Mouse (Mus musculus) E14TG2a.4 (cell line): ENCODE measurements around the gene Elk4.

Experiments used
- H3K27me3 ChIP-seq: 2 replicates; pipeline ENCODE4 v1.6.1; 2014; ENCODE audit warnings: low read length, control low read depth; ENCODE audit not compliant: insufficient read depth
- H3K36me3 ChIP-seq: 2 replicates; pipeline ENCODE4 v1.6.1; 2014; ENCODE audit warnings: low read length, control low read depth; ENCODE audit not compliant: insufficient read depth
- H3K4me1 ChIP-seq: replicated peaks from 2 replicates; pipeline ENCODE4 v1.6.1; 2014; ENCODE audit warnings: low read depth, low read length, control low read depth
- H3K4me3 ChIP-seq: replicated peaks from 2 replicates; pipeline ENCODE4 v1.5.1; 2014; ENCODE audit warnings: mild to moderate bottlenecking, low read length
- H3K9me3 ChIP-seq: 2 replicates; pipeline ENCODE4 v1.6.1; 2014; ENCODE audit warnings: low read length, control low read depth
- CTCF ChIP-seq: conservative IDR thresholded peaks from 2 replicates; pipeline ENCODE4 v1.5.1; 2014; ENCODE audit warnings: low read length
- NANOG ChIP-seq: IDR thresholded peaks from 2 replicates; pipeline ENCODE4 v1.6.1; 2014; ENCODE audit warnings: borderline replicate concordance, low read length, mixed read lengths
- POU5F1 ChIP-seq: IDR thresholded peaks from 2 replicates; pipeline ENCODE4 v1.6.1; 2014; ENCODE audit warnings: low read length, borderline replicate concordance

The Elk4 gene

DNA sequence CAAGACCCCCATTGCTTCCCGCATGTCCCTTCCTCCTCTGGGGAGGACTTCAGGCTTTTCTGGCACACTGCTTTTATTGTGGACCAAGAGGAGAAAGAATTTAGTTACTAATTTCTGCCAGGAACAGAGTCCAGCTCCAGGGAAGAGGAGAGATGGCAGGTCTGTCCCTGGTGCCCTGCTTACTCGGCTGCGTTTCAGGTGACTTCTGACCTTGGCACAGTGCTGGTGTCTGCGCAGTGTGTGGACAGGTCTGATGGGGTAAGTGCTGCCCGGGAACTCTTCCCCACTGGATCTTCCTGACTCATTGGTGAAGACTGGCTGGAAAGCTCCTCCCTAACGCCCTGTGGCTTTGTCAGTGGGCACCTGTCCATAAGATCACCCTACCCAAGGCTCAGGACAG is 38.4 kb upstream of the Elk4 start:
- no peak overlapping the region for H3K4me3 ChIP-seq
- peaks cover 51% of the 10 kb centered on the region for H3K4me1 ChIP-seq
- H3K36me3 ChIP-seq: no peaks in the 10 kb centered on the region
- no peak for TF ChIP-seq NANOG
- TF ChIP-seq POU5F1: no peak
- no peak for TF ChIP-seq CTCF
- no peaks in the 10 kb centered on the region for H3K9me3 ChIP-seq
- H3K27me3 ChIP-seq: peaks cover 91% of the 10 kb centered on the region

DNA sequence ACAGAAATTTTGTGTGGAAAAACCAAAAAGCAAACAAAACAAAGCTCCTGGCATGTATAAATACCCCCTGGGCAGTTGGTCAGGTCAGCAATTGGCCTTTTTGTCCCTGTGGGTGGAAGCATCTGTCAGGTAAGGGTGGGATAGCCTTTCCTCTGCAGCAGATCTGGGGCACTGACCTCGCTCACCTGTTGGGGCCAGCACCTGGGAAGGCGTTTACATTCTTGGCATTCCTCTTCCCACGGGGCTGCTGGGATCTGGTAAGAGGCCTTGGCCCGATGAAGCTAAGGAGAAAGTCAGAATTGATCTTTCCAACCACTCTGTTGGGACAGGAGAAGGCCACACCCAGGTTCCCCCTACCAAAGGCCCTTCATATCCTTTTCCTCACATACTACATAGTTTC is 37.6 kb upstream of the Elk4 start:
- TF ChIP-seq CTCF (no peak), NANOG (no peak)
- H3K4me1 ChIP-seq: peaks cover 51% of the 10 kb centered on the region
- peaks cover 85% of the 10 kb centered on the region for H3K27me3 ChIP-seq
- H3K9me3 ChIP-seq: no peaks in the 10 kb centered on the region
- H3K36me3 ChIP-seq: no peaks in the 10 kb centered on the region
- H3K4me3 ChIP-seq: no peak overlapping the region

DNA sequence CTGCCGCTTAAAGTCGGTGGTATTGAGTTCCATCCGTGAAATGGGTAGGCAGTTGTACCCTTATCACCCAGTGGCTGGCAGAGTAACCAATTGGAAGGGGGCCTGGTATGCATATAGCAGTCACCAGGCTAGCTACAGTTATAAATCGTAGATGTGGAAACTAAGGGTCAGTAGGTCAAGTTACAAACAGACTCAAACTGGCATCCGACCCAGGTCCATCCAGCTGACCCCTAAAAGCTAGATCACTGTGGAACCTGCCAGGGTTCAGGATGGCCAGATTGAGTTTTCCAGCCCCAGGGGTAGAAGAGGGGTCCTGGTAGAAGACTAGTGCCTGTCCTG is 37.1 kb upstream of the Elk4 start:
- Histone ChIP-seq H3K9me3 (no peaks in the 10 kb centered on the region), H3K27me3 (peaks cover 84% of the 10 kb centered on the region), H3K4me1 (peaks cover 51% of the 10 kb centered on the region), H3K4me3 (peak overlapping the region; percentile 37; the same call in 1 of the 2 replicates), H3K36me3 (no peaks in the 10 kb centered on the region)
- TF ChIP-seq NANOG (no peak), POU5F1 (no peak), CTCF (no peak)

DNA sequence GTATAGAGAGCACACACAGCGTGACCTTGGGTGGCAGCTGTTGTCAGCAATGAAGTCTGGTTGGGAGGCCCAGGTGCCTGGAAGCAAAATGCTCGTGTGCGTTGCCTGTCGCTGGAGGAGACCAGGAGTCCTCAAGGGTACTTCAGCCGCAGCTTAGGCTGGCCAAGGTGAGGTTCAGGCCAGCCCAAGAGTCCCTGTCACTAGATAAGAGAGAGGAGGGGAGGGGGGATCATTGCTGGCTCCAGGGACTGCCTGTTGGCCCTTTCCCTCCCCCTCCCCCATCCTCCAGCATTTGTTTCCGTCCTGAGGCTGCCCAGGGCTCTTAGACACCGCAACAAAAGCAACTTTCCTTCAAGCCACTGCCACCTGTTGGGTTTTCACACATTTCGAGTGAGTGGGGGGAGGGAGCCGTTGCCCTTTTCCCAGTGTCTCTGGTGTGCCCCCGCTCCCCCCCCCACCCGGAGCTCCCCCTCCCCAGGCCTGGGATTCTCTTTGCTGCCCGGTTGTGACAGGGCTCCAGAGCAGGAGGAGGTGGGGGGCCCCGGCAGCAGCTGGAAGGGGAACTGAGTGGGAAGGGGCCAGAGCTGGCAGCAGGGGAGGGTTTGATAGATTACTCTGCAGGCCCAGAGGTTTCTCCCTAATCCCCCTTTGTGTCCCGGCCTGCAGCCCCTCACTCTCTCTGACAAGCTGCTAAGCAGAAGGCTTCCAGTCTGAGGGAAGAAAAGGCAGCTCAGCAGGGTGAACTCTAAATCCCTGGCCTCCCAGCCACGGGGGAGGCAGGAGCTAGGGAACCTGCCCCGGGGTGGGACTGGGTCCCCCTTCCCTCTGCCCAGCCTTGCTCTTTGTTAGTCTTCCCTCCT is 36.5 kb upstream of the Elk4 start:
- Histone ChIP-seq H3K27me3 (peaks cover 81% of the 10 kb centered on the region), H3K4me3 (peak overlapping the region; percentile 37), H3K36me3 (no peaks in the 10 kb centered on the region), H3K4me1 (peaks cover 51% of the 10 kb centered on the region), H3K9me3 (no peaks in the 10 kb centered on the region)
- TF ChIP-seq CTCF (no peak), NANOG (no peak), POU5F1 (no peak)

DNA sequence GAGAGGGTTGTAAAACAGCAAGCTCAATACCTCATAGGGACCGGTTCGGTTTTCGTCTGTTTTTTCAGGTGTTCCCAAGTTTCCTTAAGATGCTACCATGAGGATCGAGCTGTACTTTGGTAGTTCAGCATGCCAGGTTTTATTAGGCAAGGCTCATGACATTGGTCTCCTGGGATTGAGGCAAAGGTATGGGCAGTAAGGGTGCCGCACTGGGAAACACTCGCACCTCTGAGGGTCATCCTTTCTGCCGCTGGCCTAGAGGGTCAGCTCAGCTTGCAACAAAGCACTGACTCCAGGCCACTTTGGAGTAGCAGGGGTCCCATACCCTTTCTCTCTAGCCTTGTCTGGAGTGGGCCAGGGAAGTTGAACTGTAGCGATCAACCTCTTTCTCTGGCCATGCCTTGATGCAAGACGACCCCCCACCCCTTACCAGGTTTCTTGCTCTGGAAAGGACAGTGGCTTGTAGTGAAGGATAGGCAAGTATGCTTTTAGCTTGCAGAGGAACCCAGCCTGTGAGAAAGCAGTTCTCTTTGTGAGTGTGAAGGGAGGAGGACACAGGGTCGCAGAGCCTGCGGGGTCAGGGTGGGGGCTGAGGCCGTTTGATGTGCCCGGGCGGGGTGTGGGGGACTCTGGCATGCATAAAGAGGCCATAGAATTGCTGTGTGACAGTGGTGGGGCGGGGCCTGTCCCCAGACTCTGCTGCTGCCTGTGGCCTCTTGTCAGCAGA is 35.5 kb upstream of the Elk4 start:
- peaks cover 56% of the 10 kb centered on the region for H3K4me1 ChIP-seq
- H3K36me3 ChIP-seq: no peaks in the 10 kb centered on the region
- 0 out of 2 replicates have a peak overlapping the region, but pooled peaks have one; percentile 17 for H3K4me3 ChIP-seq
- TF ChIP-seq POU5F1: no peak
- no peak for TF ChIP-seq CTCF
- no peak for TF ChIP-seq NANOG
- H3K9me3 ChIP-seq: no peaks in the 10 kb centered on the region
- peaks cover 75% of the 10 kb centered on the region for H3K27me3 ChIP-seq

DNA sequence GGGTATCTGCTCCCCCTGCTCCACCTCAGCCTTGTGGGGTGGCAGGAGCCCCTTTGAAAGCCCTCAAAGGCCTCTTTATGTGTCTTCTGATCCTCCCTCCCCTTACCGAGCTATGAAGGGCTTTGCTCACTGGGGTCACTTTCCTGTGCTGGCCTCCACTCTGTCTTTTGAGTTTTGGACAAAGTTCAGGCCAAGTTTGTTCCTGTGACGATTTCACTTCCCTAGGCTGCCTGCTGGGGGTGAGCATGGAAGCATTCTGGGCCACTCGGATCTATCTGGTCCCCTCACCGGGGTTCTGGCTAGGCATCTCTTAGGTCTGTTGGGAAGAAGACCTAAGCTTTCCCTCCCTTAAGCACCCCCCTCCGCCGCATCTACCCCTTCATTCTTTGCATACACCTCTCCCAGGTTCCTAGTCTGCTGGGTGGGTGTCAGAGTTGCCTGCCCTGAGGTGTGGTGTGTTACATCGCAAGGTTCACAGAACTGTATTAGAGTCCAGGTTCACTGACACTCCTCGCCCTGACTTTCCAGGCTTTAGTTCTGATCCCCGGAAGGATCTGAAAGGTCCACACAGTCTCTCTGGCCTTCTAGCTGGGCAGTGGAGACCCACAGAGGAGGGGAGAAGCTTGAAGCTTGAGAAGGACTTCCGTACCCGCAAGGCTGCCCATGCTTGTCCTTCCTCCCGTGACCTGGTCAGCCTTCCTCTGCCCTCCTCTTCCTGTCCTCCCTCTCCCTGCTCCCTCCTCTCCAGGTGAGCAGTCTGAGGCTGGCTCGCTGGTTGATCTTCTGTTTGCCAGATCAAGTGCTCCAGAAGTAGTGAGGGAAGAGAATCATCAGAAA is 34.7 kb upstream of the Elk4 start:
- TF ChIP-seq NANOG: no peak
- no peak for TF ChIP-seq POU5F1
- no peak for TF ChIP-seq CTCF
- H3K27me3 ChIP-seq: peaks cover 73% of the 10 kb centered on the region
- H3K4me3 ChIP-seq: 0 out of 2 replicates have a peak overlapping the region, but pooled peaks have one; percentile 17
- no peaks in the 10 kb centered on the region for H3K36me3 ChIP-seq
- H3K4me1 ChIP-seq: peaks cover 56% of the 10 kb centered on the region
- no peaks in the 10 kb centered on the region for H3K9me3 ChIP-seq

DNA sequence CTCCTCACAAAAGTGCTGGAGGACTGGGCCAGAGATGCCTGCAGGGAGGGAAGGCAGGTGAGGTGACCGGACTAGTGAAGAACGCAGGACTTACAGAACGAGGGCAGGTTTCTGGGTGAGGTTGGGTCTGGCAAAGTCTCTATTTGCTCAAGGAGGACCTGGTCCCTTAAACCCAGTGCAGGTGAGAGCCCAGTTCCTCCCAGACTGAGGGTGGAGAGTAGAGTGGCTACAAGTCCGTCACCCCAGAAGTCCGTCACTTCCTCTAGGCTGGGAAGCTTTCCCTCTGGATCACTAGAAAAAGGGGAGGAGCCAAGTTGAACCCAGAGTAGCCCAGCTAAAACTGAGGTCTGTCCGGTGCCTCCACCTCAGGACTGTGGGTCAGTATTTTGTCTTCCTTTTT is 33.4 kb upstream of the Elk4 start:
- peaks cover 66% of the 10 kb centered on the region for H3K27me3 ChIP-seq
- no peaks in the 10 kb centered on the region for H3K9me3 ChIP-seq
- H3K4me3 ChIP-seq: no peak overlapping the region
- TF ChIP-seq POU5F1: no peak
- no peak for TF ChIP-seq CTCF
- no peak for TF ChIP-seq NANOG
- H3K4me1 ChIP-seq: peaks cover 62% of the 10 kb centered on the region
- no peaks in the 10 kb centered on the region for H3K36me3 ChIP-seq

DNA sequence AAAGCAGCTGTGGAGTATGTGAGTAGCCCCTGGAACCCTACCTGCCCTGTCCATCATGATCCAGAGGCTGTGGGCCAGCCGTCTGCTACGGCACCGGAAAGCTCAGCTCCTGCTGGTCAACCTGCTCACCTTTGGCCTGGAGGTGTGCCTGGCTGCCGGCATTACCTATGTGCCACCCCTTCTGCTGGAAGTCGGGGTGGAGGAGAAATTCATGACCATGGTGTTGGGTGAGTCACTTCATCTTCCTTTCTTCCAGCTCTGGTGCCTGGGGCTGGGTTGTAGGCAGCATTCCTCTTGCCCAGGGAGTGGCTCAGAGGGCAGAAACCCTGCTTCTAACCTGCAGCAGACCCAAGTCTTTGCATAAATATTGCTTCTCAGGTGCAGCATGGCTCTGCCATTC is 30.5 kb upstream of the Elk4 start:
- Histone ChIP-seq H3K9me3 (no peaks in the 10 kb centered on the region), H3K4me1 (peaks cover 47% of the 10 kb centered on the region), H3K27me3 (peaks cover 44% of the 10 kb centered on the region), H3K36me3 (no peaks in the 10 kb centered on the region), H3K4me3 (no peak overlapping the region)
- no peak for TF ChIP-seq CTCF
- TF ChIP-seq POU5F1: no peak
- TF ChIP-seq NANOG: no peak
